Mouse (Mus musculus) intestine, postnatal 0 days (tissue): ENCODE measurements around the gene Ninj1. TPM values are rescaled to one million over a fixed set of nuclear protein-coding genes. Genes with fewer than 3 reads are reported as not detected.

ENCODE experiments used
- ATAC-seq: fragments of 200-750 bp; cut with Nextera tagmentation; 2 replicates; pipeline ENCODE4 v1.8.0; 2017; ENCODE audit warnings: mild to moderate bottlenecking, moderate TSS enrichment, moderate library complexity
- H3K27ac ChIP-seq: fragments of 300-500 bp; sonication (generic); 2 replicates; pipeline ENCODE4 v1.5.1; 2014; ENCODE audit warnings: mild to moderate bottlenecking, low read depth, low read length, moderate library complexity
- H3K27me3 ChIP-seq: fragments of 300-500 bp; sonication (generic); replicated peaks from 2 replicates; pipeline ENCODE4 v1.6.1; 2014; ENCODE audit warnings: low read length, mixed read lengths; ENCODE audit not compliant: control insufficient read depth, insufficient read depth
- H3K36me3 ChIP-seq: fragments of 300-500 bp; sonication (generic); 2 replicates; pipeline ENCODE4 v1.6.1; 2014; ENCODE audit warnings: mild to moderate bottlenecking, moderate library complexity; ENCODE audit not compliant: control insufficient read depth, insufficient read depth
- H3K4me1 ChIP-seq: fragments of 300-500 bp; sonication (generic); replicated peaks from 2 replicates; pipeline ENCODE4 v1.6.1; 2014; ENCODE audit warnings: antibody characterized with exemption, low read length, mixed read lengths; ENCODE audit not compliant: control insufficient read depth, insufficient read depth
- H3K4me2 ChIP-seq: fragments of 300-500 bp; sonication (generic); replicated peaks from 2 replicates; pipeline ENCODE4 v1.6.1; 2014; ENCODE audit warnings: low read depth, mild to moderate bottlenecking, moderate library complexity
- H3K4me3 ChIP-seq: fragments of 300-500 bp; sonication (generic); 2 replicates; pipeline ENCODE4 v1.5.1; 2014; ENCODE audit warnings: low read depth, low read length
- H3K9ac ChIP-seq: fragments of 300-500 bp; sonication (generic); 2 replicates; pipeline ENCODE4 v1.6.1; 2014; ENCODE audit warnings: mild to moderate bottlenecking, low read depth, low read length
- H3K9me3 ChIP-seq: fragments of 300-500 bp; sonication (generic); 2 replicates; pipeline ENCODE4 v1.6.1; 2016; ENCODE audit warnings: mixed run types; ENCODE audit not compliant: control insufficient read depth
- CTCF ChIP-seq: sonication (generic); IDR thresholded peaks from 2 replicates; pipeline ENCODE4 v1.5.1; 2016; ENCODE audit warnings: low read depth, mild to moderate bottlenecking, control low read depth, antibody characterized with exemption, moderate library complexity
- WGBS: fragments of 180-500 bp; shearing (Covaris S2); extraction: QIAGEN DNeasy Blood & Tissue Kit; methylation state at CpG from one replicate; pipeline ENCODE4 v1.1.7; 2014; 5-methylcytosine and 5-hydroxymethylcytosine counted together
- polyA plus RNA-seq: library from polyadenylated mRNA; unstranded; fragments of >200 nt; fragmentation: Nextera tagmentation; extraction: Ambion mirVana; gene quantifications from 2 replicates; pipeline ENCODE4 v1.2.1, GENCODE M21; 2015

Ninj1 gene
- polyA plus RNA-seq, 1 experiment from 2014 or later = 108 TPM

- no peaks in the 10 kb centered on the region for H3K27me3 ChIP-seq
- H3K4me2 ChIP-seq = no peak overlapping the region
- H3K4me3 ChIP-seq = no peak overlapping the region
- H3K9me3 ChIP-seq = no peaks in the 10 kb centered on the region
- no peak overlapping the region for H3K27ac ChIP-seq
- no peak overlapping the region for H3K9ac ChIP-seq
- H3K4me1 ChIP-seq = no peaks in the 10 kb centered on the region
- TF ChIP-seq CTCF = peak; percentile 96
- 33% methylated on average over 13 of the region's 13 CpGs for WGBS
- ATAC-seq = peak; percentile 68
- peaks cover 52% of the 10 kb centered on the region for H3K36me3 ChIP-seq
Measured at GRCm38 (mm10) chr13:49205381-49205998, 18.2 kb downstream of the Ninj1 start.

- H3K27me3 ChIP-seq = no peaks in the 10 kb centered on the region
- no peak overlapping the region for H3K4me2 ChIP-seq
- TF ChIP-seq CTCF = no peak
- no peak for ATAC-seq
- WGBS = 91% methylated on average over 2 of the region's 2 CpGs
- no peaks in the 10 kb centered on the region for H3K4me1 ChIP-seq
- H3K4me3 ChIP-seq = no peak overlapping the region
- no peak overlapping the region for H3K27ac ChIP-seq
- no peaks in the 10 kb centered on the region for H3K9me3 ChIP-seq
- H3K9ac ChIP-seq = no peak overlapping the region
- H3K36me3 ChIP-seq = peaks cover 52% of the 10 kb centered on the region
Measured at GRCm38 (mm10) chr13:49206341-49206740, 19.1 kb downstream of the Ninj1 start.

- H3K4me2 ChIP-seq = no peak overlapping the region
- no peak overlapping the region for H3K4me3 ChIP-seq
- H3K27me3 ChIP-seq = no peaks in the 10 kb centered on the region
- peaks cover 28% of the 10 kb centered on the region for H3K36me3 ChIP-seq
- ATAC-seq = no peak
- WGBS = 74% methylated on average over 7 of the region's 7 CpGs
- H3K9me3 ChIP-seq = no peaks in the 10 kb centered on the region
- H3K9ac ChIP-seq = no peak overlapping the region
- H3K4me1 ChIP-seq = peaks cover 7% of the 10 kb centered on the region; the same call in 1 of the 2 replicates
- no peak overlapping the region for H3K27ac ChIP-seq
- no peak for TF ChIP-seq CTCF
Measured at GRCm38 (mm10) chr13:49209306-49209705, 22.0 kb downstream of the Ninj1 start.

GRCm38 (mm10) chr13:49212711-49213500 lies 25.6 kb downstream of the Ninj1 start:
- Histone ChIP-seq H3K4me1 (peaks cover 13% of the 10 kb centered on the region), H3K4me2 (no peak overlapping the region), H3K9ac (no peak overlapping the region), H3K9me3 (no peaks in the 10 kb centered on the region), H3K4me3 (no peak overlapping the region), H3K36me3 (peaks cover 1% of the 10 kb centered on the region; the same call in 1 of the 2 replicates), H3K27ac (no peak overlapping the region), H3K27me3 (no peaks in the 10 kb centered on the region)
- no peak for ATAC-seq
- TF ChIP-seq CTCF = no peak
- 94% methylated on average over 4 of the region's 4 CpGs for WGBS

GRCm38 (mm10) chr13:49213531-49213932 lies 26.2 kb downstream of the Ninj1 start:
- peak; percentile 67 for ATAC-seq
- Histone ChIP-seq H3K9ac (no peak overlapping the region), H3K4me2 (peak overlapping the region; percentile 94; the same call in 1 of the 2 replicates), H3K4me1 (peaks cover 13% of the 10 kb centered on the region), H3K27ac (no peak overlapping the region), H3K27me3 (no peaks in the 10 kb centered on the region), H3K4me3 (no peak overlapping the region), H3K9me3 (no peaks in the 10 kb centered on the region), H3K36me3 (no peaks in the 10 kb centered on the region)
- TF ChIP-seq CTCF = no peak
- whole genome bisulfite sequencing = 46% methylated on average over 4 of the region's 4 CpGs

- ATAC-seq = no peak
- H3K4me3 ChIP-seq = 0 out of 2 replicates have a peak overlapping the region, but pooled peaks have one; percentile 91
Measured at GRCm38 (mm10) chr13:49214454-49214853, 27.2 kb downstream of the Ninj1 start.

More at GRCm38 (mm10) chr13:49214454-49214853, 27.2 kb downstream of the Ninj1 start:
- Histone ChIP-seq H3K4me2 (peak overlapping the region; percentile 94), H3K9me3 (no peaks in the 10 kb centered on the region), H3K27me3 (no peaks in the 10 kb centered on the region), H3K36me3 (no peaks in the 10 kb centered on the region), H3K27ac (no peak overlapping the region), H3K4me1 (peaks cover 13% of the 10 kb centered on the region), H3K9ac (no peak overlapping the region)
- WGBS = 84% methylated on average over 3 of the region's 3 CpGs
- no peak for TF ChIP-seq CTCF
